Mouse (Mus musculus) ovary, postnatal 36 days (tissue): Measurements from ENCODE around the gene Hrh1.

Experiments used
- DNase-seq: peaks from one replicate; pipeline ENCODE4 v3.0.0; 2022; ENCODE audit warnings: low spot score, mixed read lengths

The Hrh1 gene

DNA sequence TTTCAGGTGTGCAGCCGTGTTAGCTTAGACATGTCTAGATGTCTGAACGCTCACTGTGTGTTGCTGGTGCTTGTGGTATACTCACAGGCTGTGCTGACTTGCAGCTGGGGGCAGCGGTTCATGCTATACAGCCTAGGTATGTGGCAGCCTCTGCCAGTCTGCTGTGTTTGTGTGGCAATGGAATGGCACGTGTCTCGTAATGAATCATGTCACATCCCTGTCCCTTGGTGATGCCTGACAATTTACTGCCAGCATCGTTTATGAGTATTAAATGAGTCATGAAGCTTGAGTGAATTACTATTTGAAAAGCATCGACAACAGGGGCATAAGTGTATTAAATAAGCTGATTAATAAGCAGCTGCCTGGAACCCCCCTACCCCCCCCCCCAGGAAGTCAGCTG, 9.3 kb downstream of the Hrh1 start:
- no peak for DNase-seq

DNA sequence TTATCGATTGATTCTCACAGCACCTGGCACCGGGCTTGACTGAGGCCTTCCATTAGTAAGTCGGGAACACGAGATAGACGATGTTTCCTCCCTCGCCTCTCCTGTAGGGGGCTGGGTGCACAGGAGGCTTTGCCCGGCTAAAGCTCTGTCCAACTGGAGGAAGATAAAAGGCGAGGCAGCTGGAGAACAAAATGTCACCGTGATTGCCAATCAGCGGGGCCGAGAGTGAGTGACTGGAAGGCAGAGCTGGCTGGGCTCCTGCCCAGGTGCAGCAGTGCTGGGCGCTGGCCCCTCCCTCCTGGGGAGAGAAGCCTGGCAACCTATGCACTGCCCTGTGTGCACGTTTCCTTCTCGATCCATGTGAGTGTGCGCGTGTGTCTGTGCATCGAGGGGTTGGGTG, 10.5 kb downstream of the Hrh1 start:
- no peak for DNase-seq

DNA sequence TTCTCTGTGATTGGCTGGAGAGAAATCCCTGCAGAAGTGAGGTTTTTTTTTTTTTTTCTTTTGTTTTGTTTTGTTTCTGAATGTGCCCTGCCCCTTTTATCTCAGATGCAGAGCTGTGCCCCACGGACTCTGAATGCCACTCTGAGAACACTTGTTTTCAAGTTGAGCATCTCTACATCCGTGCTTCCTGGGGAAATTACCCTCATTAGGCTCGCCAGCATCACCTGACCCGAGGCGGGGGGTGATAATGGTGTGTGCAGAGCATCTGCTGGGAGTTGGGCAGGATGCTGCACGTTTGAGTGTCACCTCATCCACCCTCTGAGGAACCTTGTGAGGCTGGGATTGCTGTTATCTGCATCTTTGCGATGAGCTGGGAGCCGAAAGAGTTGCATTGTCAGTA, 14.2 kb downstream of the Hrh1 start:
- DNase-seq = no peak

GRCm38 (mm10) chr6:114414510-114414909, 16.8 kb downstream of the Hrh1 start:
- no peak for DNase-seq

GRCm38 (mm10) chr6:114418037-114418436, 20.3 kb downstream of the Hrh1 start:
- DNase-seq = peak; percentile 19

DNA sequence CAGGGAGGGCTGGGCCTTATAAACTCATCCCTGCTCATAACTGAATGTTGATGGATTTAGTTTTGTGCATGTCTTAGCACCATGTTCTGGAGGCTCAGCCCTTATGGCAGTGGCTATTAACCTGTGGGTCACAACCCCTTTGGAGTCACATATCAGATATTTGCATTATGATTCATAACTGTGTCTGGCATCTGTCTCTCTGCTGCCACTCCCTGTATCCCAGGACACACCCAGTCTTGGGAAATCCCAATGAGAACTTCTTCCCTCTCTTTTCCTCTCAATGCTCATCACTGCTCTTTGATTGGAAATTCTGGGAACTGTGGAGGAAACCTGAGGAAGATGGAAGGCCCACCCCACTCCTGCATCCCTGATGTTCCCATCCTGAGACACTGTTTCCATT, 23.3 kb downstream of the Hrh1 start:
- DNase-seq = no peak

DNA sequence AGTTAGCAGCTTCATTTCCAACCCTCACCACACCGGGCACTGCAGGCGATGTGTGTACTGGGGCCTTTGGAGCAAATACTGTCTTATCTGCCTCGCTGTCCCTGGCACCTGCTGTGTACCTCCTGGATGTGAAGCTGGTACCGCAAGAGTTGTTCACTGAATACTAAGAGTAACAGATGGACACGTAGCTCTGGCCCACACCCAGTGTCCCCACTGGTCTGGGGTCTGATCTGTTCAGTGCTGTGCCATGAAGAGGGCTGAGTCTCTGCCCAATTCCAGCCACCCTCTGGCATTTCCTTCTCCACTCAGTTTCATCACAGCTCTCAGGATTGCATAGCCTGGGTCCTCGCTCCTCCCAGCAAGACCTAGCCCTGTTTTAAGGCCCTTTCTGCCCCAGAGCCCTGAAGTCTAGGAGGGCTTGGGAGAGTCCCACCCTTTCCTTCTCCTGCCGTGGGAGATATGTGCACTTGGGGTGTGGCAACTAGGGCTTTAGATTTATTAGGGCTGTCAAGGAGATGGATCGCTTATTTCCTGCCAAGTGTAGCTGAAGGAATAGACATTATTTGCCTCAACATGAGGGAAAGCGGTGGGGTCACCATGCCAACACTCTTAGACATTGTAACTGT, 25.4 kb downstream of the Hrh1 start:
- DNase-seq = no peak

DNA sequence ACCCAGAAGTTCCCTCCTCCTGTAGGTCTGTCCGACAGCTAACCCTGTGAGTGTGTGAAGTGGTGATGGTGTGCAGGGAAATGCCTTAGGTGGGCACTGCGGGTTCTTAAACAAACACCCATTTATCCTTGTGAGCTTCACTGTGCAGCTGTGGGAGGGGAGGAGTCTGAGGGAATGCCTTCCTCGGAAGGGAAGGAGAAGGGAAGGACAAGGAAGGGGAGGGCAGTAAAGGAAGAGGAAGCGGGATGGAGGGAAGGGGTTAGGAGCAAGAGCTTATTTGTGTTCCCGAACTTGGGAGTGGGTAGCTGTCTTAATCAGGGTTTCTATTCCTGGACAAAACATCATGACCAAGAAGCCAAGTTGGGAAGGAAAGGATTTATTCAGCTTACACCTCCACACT, 27.6 kb downstream of the Hrh1 start:
- no peak for DNase-seq

DNA sequence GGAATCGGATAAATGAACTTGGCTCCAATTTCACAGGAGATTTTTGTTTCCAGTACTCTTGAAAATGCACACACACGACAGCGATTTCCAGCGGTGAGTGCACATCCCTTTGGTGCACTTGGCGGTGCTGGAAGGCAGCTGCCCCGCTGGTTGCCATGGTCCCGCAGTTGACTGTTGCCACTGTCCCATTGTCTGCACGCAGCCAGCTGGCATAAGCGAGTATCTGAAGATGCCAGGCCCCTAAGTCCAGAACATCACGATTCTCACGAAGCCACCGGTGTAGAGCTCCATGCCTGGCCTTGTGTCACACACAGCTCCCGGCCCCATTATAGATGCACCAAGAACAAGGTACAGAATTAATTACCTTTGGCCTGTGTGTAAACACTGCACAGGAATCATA, 29.9 kb downstream of the Hrh1 start:
- no peak for DNase-seq

DNA sequence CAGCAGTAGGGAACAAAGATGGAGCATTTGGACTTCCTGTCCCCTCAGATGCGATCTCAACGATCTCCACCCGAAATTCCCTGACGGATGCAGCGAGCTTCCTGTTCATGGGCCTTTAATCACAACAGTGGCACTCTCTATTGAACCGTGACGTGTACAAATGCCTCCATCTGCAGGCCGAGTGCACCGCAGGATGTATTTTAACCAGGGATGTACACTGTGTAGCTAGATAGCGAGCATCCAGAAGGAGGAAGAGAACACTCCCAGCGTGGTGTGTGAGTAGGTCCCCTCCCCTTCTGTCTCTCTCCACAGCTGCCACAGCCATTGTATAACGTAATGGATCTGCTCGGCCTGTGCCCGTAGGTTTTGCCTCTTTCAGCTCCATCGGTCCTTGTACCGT, 31.1 kb downstream of the Hrh1 start:
- DNase-seq = no peak

GRCm38 (mm10) chr6:114432591-114432990, 34.9 kb downstream of the Hrh1 start:
- DNase-seq = no peak

- no peak for DNase-seq
Measured at GRCm38 (mm10) chr6:114434524-114434923, 36.8 kb downstream of the Hrh1 start.

GRCm38 (mm10) chr6:114440302-114440701, 42.6 kb downstream of the Hrh1 start:
- no peak for DNase-seq

GRCm38 (mm10) chr6:114440788-114441453, 43.2 kb downstream of the Hrh1 start:
- no peak for DNase-seq

DNA sequence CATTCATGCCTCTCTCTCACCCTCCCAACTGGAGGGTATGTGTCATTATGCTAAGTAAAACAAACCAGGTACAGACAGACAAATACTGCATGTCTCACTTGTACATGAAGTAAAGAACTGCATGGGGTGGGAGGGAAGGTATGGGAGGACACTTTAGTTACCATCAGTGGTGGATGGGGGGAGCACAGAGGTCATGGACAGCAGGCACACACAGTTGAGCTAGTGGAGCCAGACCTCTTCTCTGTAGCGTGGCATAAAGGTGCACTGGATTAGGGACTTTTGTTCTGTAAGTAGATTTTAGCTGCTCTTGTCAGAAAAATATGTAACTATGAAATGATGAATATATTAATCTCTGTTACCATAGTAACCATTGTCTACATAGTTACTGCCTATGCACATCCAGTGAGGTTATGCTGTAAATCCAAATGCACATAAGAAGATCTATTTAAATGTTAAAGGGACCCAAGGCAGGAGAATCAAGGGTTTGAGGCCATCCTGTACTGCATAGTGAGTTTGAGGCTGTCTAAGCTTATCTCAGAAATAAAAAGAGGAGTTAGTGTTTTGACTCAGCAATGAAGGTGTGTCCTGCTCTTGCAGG, 46.6 kb downstream of the Hrh1 start:
- no peak for DNase-seq

DNA sequence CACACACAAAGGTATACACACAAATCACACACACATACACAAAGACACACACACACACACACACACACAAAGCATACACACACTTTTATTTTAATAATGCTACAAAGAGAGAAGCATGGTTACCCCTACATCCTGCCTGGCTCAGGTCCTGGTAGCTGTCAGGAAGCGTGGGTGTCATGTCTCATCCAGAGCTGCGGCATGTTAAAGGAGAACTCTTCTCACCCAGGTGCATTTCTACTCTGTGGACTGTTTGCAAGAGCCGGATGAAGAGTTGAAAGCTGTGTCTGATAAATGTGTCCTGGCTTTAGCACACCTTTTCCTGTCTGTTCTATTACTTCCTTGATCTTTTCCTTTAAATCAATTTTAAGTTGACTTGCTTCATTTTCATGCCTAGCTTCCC, 47.2 kb downstream of the Hrh1 start:
- DNase-seq = no peak

DNA sequence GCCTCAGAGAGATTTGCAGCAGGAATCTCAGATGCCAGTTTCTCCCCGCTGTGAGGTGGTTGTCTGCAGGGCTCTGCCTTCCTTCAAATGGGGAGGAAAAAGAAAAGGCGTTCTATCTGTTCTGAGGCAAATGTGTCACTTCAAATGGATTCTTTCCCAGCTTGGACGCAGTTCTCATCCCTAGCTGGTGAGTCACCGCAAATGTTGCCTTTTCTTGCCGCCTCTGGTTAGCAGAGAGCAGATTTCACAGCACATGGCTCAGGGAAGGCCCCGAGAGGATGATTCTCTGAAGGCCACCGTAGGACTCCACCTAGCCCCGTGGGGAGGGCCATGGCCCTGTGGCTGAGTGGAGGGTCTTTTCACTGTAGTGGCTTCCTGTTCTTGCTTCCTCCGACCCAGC, 51.2 kb downstream of the Hrh1 start:
- no peak for DNase-seq

GRCm38 (mm10) chr6:114455267-114455666, 57.5 kb downstream of the Hrh1 start:
- DNase-seq = no peak

DNA sequence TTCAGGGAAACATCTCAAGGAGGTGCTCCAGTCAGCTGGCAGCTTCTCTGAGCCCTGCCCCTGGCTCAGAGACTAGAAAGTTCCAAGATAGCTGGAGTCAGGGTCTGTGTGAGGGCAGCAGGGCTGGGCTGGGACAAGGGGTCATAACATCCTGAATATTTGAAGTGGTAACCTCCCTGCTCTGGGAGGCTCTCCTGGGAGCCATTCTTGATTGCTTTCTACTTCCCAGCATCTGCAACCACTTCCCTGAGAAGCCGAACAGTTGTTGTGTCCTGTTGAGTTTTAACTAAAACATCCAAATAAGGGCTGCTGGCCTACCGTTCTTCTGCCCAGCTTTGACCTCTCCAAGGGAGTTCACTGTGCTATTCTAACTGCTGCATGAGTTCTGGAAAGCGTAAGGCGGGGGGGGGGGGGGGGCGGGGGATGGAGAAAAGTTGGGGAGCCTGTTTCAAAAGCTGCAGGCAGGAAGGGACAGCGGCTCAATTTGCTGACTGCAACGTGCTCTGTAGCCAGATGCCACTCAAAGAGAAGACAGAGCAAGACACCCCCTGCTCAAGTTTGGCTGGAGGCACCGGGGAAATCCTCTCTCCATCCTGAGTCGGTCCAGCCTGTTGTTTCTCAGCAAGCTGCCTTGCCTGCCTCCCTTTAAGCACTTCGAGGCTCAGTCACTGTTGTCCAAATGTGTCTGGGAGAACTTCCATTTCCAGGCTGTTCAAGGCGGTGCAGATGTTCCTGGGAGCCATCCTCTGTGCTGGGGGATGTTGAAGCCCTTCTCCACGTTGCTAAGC, 58.7 kb downstream of the Hrh1 start:
- no peak for DNase-seq

- DNase-seq = no peak
Measured at GRCm38 (mm10) chr6:114457299-114457698, 59.6 kb downstream of the Hrh1 start.

DNA sequence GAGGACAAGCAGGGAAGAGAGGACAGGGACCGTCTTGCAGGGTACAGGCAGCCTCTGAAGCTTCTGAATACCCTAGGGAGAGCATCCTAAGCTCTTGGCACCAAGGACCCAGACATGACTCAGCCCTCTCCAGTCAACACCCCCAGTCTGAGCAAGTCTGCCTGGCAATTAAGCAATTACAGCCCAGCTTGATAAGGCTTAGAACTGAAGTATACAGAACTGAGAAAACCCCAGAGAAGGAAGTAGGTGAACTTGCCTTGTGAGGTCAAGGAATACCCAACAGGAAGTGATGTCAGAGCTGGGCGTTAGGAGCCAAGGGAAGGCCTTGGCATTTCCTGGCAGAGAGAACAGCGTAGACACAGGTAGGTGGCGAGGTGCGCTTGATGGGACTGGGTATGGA, 60.5 kb downstream of the Hrh1 start:
- DNase-seq = no peak

DNA sequence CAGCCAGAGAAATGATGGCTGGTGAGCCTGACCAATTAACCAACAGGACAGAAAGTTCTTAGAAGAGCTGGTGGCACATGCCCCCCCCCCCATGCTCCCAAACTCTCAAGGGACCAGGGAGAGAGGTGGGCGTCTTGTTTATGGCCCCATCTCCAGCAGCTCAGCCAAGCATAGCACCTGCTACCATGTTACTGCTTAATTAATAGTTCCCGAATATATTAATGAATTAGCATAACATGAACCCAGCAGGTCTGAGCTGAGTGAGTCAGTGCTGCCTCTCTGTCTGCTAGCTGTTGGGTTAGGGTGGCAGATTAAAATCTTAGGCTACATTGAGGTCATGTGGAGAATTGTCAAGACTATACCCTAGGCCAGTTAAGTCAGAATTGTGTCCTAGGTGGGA, 62.2 kb downstream of the Hrh1 start:
- DNase-seq = no peak

DNA sequence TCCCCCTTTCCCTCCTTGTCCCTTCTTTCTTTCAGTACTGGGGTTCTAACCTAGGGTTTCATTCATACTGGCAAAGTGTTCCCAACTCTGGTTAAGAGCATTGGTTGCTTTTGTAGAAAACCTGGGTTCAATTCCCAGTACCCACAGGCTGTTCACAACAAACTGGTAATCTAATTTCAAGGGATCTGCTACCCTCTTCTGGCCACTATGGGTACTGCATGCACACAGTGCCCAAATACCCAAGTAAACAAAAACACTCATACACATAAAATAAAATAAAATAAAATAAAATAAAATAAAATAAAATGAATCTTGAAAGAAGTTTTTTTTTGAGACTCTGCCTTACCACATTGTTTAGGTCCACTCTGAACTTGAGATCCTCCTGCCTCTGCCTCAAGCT, 63.8 kb downstream of the Hrh1 start:
- DNase-seq = no peak
